Mouse (Mus musculus) hindbrain, postnatal 0 days (tissue): ENCODE measurements around the gene Idua. TPM values are rescaled to one million over a fixed set of nuclear protein-coding genes. Genes with fewer than 3 reads are reported as not detected.

Experiments used
- ATAC-seq: fragments of 200-750 bp; cut with Nextera tagmentation; 2 replicates; pipeline ENCODE4 v1.8.0; 2017; ENCODE audit warnings: mild to moderate bottlenecking, moderate TSS enrichment, moderate library complexity
- DNase-seq: peaks from one replicate; pipeline ENCODE4 v3.0.0-alpha.2; 2015; ENCODE audit warnings: low spot score
- H3K27ac ChIP-seq: fragments of 300-500 bp; sonication (generic); 2 replicates; pipeline ENCODE4 v1.5.1; 2014; ENCODE audit warnings: mild to moderate bottlenecking
- H3K27me3 ChIP-seq: fragments of 300-500 bp; sonication (generic); 2 replicates; pipeline ENCODE4 v1.6.1; 2014; ENCODE audit warnings: low read length, mixed read lengths; ENCODE audit not compliant: insufficient read depth
- H3K36me3 ChIP-seq: fragments of 300-500 bp; sonication (generic); 2 replicates; pipeline ENCODE4 v1.6.1; 2014; ENCODE audit warnings: low read length, mixed read lengths; ENCODE audit not compliant: insufficient read depth
- H3K4me1 ChIP-seq: fragments of 300-500 bp; sonication (generic); 2 replicates; pipeline ENCODE4 v1.6.1; 2014; ENCODE audit warnings: antibody characterized with exemption, low read length, mixed read lengths; ENCODE audit not compliant: insufficient read depth
- H3K4me2 ChIP-seq: fragments of 300-500 bp; sonication (generic); 2 replicates; pipeline ENCODE4 v1.6.1; 2014; ENCODE audit warnings: low read depth, mild to moderate bottlenecking, low read length, moderate library complexity, mixed read lengths
- H3K4me3 ChIP-seq: fragments of 300-500 bp; sonication (generic); 2 replicates; pipeline ENCODE4 v1.5.1; 2014; ENCODE audit warnings: low read length
- H3K9ac ChIP-seq: fragments of 300-500 bp; sonication (generic); replicated peaks from 2 replicates; pipeline ENCODE4 v1.6.1; 2014; ENCODE audit warnings: mild to moderate bottlenecking, low read length, moderate library complexity, mixed read lengths
- H3K9me3 ChIP-seq: fragments of 300-500 bp; sonication (generic); 2 replicates; pipeline ENCODE4 v1.6.1; 2016; ENCODE audit warnings: low read length, mixed read lengths
- CTCF ChIP-seq: IDR thresholded peaks from 2 replicates; pipeline ENCODE4 v1.5.1; 2016; ENCODE audit warnings: antibody characterized with exemption, control low read depth, low read depth
- WGBS: fragments of 180-500 bp; shearing (Covaris S2); extraction: QIAGEN DNeasy Blood & Tissue Kit; methylation state at CpG from one replicate; pipeline ENCODE4 v1.1.7; 2014; 5-methylcytosine and 5-hydroxymethylcytosine counted together
- polyA plus RNA-seq: library from polyadenylated mRNA; unstranded; fragments of >200 nt; fragmentation: Nextera tagmentation; extraction: Ambion mirVana; gene quantifications from 2 replicates; pipeline ENCODE4 v1.2.1, GENCODE M21; 2015
- total RNA-seq: library from RNA; depleted of rRNA; stranded (reverse); fragments of >200 nt; gene quantifications from 2 replicates; pipeline ENCODE4 v1.2.3, GENCODE M21; 2014

The Idua gene
- total and polyA plus RNA-seq, 2 experiments from 2014 or later: 8.2 to 11.4 TPM

DNA sequence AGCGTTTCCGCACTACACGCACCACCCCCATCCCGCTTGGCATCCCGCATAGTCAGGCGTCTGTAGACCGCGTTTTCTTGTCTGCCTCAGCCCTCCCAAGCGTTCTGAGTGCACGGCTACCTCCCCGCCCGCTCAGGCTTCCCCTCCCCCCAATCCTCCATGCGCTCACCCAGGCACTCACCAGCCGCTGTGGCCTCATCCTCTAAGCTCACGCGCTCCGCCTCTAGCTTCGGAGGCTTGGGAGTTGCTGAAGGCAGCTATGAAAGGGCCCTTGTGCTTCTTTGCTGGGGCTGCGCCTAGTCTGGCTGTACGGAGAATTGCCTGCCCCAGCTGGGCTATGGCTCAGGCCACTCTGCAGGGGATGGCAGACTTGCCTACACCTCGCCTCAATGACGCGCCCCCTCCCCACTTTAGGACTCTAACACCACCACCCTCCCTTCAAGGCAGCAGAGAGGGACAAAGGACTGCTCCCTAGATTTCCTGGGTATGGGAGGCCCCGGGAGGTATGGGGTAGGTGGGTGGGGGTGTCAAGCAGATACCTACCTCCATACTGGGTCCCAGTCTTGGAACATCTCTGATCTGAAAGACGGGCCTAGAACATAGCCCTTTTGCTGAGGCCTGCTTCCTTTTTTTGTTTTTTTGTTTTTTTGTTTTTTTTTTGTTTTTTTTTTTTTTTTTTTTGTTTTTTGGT lies 17.6 kb downstream of the Idua start:
- Histone ChIP-seq H3K27me3 (no peaks in the 10 kb centered on the region), H3K4me2 (peak overlapping the region; percentile 60), H3K9ac (peak overlapping the region; percentile 51), H3K4me1 (peaks cover 7% of the 10 kb centered on the region; the same call in 1 of the 2 replicates), H3K36me3 (no peaks in the 10 kb centered on the region; the same call in 1 of the 2 replicates), H3K27ac (peak overlapping the region; percentile 91), H3K4me3 (peak overlapping the region; percentile 31), H3K9me3 (no peaks in the 10 kb centered on the region)
- WGBS: 2% methylated on average over 25 of the region's 25 CpGs
- DNase-seq (peak; percentile 87), ATAC-seq (peak; percentile 93)
- TF ChIP-seq CTCF: peak; percentile 41

- Histone ChIP-seq H3K9ac (no peak overlapping the region), H3K9me3 (no peaks in the 10 kb centered on the region), H3K36me3 (no peaks in the 10 kb centered on the region), H3K27me3 (no peaks in the 10 kb centered on the region), H3K27ac (peak overlapping the region; percentile 67), H3K4me3 (no peak overlapping the region), H3K4me1 (peaks cover 7% of the 10 kb centered on the region; the same call in 1 of the 2 replicates), H3K4me2 (no peak overlapping the region)
- 83% methylated on average over 6 of the region's 6 CpGs for WGBS
- no peak for TF ChIP-seq CTCF
- DNase-seq (no peak), ATAC-seq (no peak)
Measured at GRCm38 (mm10) chr5:108678296-108678854, 18.2 kb downstream of the Idua start.

- peaks cover 7% of the 10 kb centered on the region; the same call in 1 of the 2 replicates for H3K4me1 ChIP-seq
- ATAC-seq (no peak), DNase-seq (no peak)
- no peak overlapping the region for H3K9ac ChIP-seq
- H3K36me3 ChIP-seq: no peaks in the 10 kb centered on the region
- no peak overlapping the region for H3K4me2 ChIP-seq
- TF ChIP-seq CTCF: peak; percentile 33
- H3K27me3 ChIP-seq: no peaks in the 10 kb centered on the region
- H3K27ac ChIP-seq: no peak overlapping the region
- WGBS: 44% methylated on average over 3 of the region's 3 CpGs
- no peak overlapping the region for H3K4me3 ChIP-seq
- H3K9me3 ChIP-seq: no peaks in the 10 kb centered on the region
Measured at GRCm38 (mm10) chr5:108679909-108680308, 19.8 kb downstream of the Idua start.

DNA sequence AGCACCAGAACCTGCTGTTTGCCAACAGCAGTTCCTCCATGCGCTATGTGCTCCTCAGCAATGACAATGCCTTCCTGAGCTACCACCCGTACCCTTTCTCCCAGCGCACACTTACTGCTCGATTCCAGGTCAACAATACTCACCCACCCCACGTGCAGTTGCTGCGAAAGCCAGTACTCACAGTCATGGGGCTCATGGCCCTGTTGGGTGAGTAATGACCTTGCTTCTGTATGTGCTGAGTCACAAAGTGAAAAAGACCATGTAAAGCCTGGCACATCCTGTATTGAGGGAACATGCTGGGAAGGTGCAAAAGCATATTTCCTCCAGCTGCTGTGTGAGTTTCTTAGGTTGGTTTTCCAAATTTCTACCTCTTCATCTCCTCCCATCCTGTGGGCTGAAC lies 20.7 kb downstream of the Idua start:
- H3K4me3 ChIP-seq: no peak overlapping the region
- WGBS: 95% methylated on average over 6 of the region's 6 CpGs
- H3K4me2 ChIP-seq: no peak overlapping the region
- no peaks in the 10 kb centered on the region for H3K27me3 ChIP-seq
- no peak for TF ChIP-seq CTCF
- no peaks in the 10 kb centered on the region for H3K9me3 ChIP-seq
- H3K4me1 ChIP-seq: peaks cover 7% of the 10 kb centered on the region; the same call in 1 of the 2 replicates
- ATAC-seq (no peak), DNase-seq (no peak)
- H3K36me3 ChIP-seq: no peaks in the 10 kb centered on the region
- H3K27ac ChIP-seq: no peak overlapping the region
- H3K9ac ChIP-seq: no peak overlapping the region

GRCm38 (mm10) chr5:108689091-108689490 lies 29.0 kb downstream of the Idua start:
- H3K27ac ChIP-seq: no peak overlapping the region
- no peak overlapping the region for H3K9ac ChIP-seq
- TF ChIP-seq CTCF: no peak
- H3K4me1 ChIP-seq: no peaks in the 10 kb centered on the region
- peaks cover 3% of the 10 kb centered on the region; the same call in 1 of the 2 replicates for H3K27me3 ChIP-seq
- no peak for ATAC-seq
- H3K4me3 ChIP-seq: no peak overlapping the region
- 57% methylated on average over 5 of the region's 5 CpGs for WGBS
- no peak overlapping the region for H3K4me2 ChIP-seq
- no peaks in the 10 kb centered on the region for H3K36me3 ChIP-seq
- no peaks in the 10 kb centered on the region for H3K9me3 ChIP-seq
- DNase-seq: peak; percentile 65

DNA sequence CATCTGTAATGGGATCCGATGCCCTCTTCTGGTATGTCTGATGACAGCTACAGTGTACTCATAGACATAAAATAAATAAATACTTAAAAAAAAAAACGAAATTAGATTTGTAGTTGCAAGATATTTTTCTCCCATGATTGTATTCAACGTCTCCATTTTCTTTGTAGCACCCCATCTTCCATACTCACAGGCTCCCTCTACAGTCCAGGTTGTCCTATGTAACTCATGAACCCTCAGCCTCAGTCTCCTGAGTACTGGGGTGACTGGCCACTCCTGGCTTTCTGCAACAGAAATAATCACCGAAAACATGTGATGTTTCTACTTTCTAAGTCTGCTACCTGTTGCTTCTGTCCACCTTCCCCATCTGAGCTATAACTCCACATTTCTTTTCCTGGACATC lies 31.0 kb downstream of the Idua start:
- no peak overlapping the region for H3K4me2 ChIP-seq
- H3K36me3 ChIP-seq: no peaks in the 10 kb centered on the region
- no peak overlapping the region for H3K27ac ChIP-seq
- no peaks in the 10 kb centered on the region for H3K9me3 ChIP-seq
- peak; percentile 27 for TF ChIP-seq CTCF
- H3K4me3 ChIP-seq: no peak overlapping the region
- H3K4me1 ChIP-seq: peaks cover 3% of the 10 kb centered on the region; the same call in 1 of the 2 replicates
- no peak for DNase-seq
- 73% methylated on average over 4 of the region's 4 CpGs for WGBS
- H3K27me3 ChIP-seq: peaks cover 3% of the 10 kb centered on the region; the same call in 1 of the 2 replicates
- no peak for ATAC-seq
- no peak overlapping the region for H3K9ac ChIP-seq

- H3K27me3 ChIP-seq: peaks cover 3% of the 10 kb centered on the region; the same call in 1 of the 2 replicates
- peaks cover 3% of the 10 kb centered on the region; the same call in 1 of the 2 replicates for H3K4me1 ChIP-seq
- H3K36me3 ChIP-seq: no peaks in the 10 kb centered on the region
- WGBS: 6% methylated on average over 16 of the region's 18 CpGs
- H3K27ac ChIP-seq: no peak within 1 kb of the TSS
- DNase-seq (no peak), ATAC-seq (no peak)
- peak within 1 kb of the TSS; percentile 75; the same call in 1 of the 2 replicates for H3K4me3 ChIP-seq
- H3K9me3 ChIP-seq: no peaks in the 10 kb centered on the region
- TF ChIP-seq CTCF: peak; percentile 51
- peak within 1 kb of the TSS; percentile 96 for H3K4me2 ChIP-seq
- 0 out of 2 replicates have a peak within 1 kb of the TSS, but pooled peaks have one; percentile 4 for H3K9ac ChIP-seq
Measured at GRCm38 (mm10) chr5:108692271-108692670, 32.1 kb downstream of the Idua start, which contains the start of gene Fgfrl1. Fgfrl1 (plus strand) TSS chr5:108692382.
